ENCODE assay signal across 30 mouse cellular contexts in genomic region chr11:33736426-33736825, GRCm38 (mm10).
DNase-seq lines count a peak whose midpoint lies in the region; ATAC-seq lines count a peak whose summit lies in the region.
"Had no signal": no experiment of that assay in that cellular context is flagged by ENCODE, and none has a peak within 500 bp of the region (broad histone marks: within the 10 kb centered on the region; RNA-seq: fewer than 3 reads in every experiment).

No protein-coding gene starts in this region.

- no peak overlapping the region for H3K4me3 ChIP-seq in forebrain, embryonic 16.5 days (replicated peaks; ENCODE audit: low read length)
- H3K4me3 ChIP-seq in forebrain, embryonic 14.5 days (ENCODE audit: low read depth, low read length): no peak overlapping the region
- no peak overlapping the region for H3K4me3 ChIP-seq in heart, embryonic 10.5 days
- H3K4me3 ChIP-seq: embryonic facial prominence, embryonic 12.5 days; hindbrain, embryonic 12.5 days; kidney, embryonic 15.5 days; neural tube, embryonic 15.5 days had no signal

- no peak for DNase-seq in forebrain, embryonic 14.5 days (ENCODE audit: low spot score)
- DNase-seq in heart, adult 9 months (ENCODE audit: low spot score in 2 of 2): peak; percentile 18 to 65
- DNase-seq in heart, embryonic 10.5 days (ENCODE audit: low spot score): no peak
- DNase-seq in lung, postnatal 10 days: peak; percentile 35
- no peak for DNase-seq in lung, postnatal 4 days
- DNase-seq in skeletal muscle tissue, adult 2 months (ENCODE audit: low read depth, low spot score): peak; percentile 10
- DNase-seq in urinary bladder, postnatal 36 days (ENCODE audit: low spot score in 2 of 2): no peak
- DNase-seq: adrenal gland, postnatal 10 days; cerebellum, adult 11-12 months; cerebellum, adult 9-11 months; embryo, embryonic 11 days; gastrocnemius, postnatal 10 days; liver; midbrain, embryonic 14.5 days; retina, postnatal 1 day; right cerebral cortex, postnatal 14 days; spleen, adult 18-20 months; thymus, adult 18-20 months; thymus, postnatal 25 days had no signal

- H3K36me3 ChIP-seq in forebrain, embryonic 16.5 days (ENCODE audit: control insufficient read depth, insufficient read depth): no peaks in the 10 kb centered on the region
- H3K36me3 ChIP-seq in forebrain, embryonic 14.5 days (ENCODE audit: control insufficient read depth, insufficient read depth, low read length): no peaks in the 10 kb centered on the region
- no peaks in the 10 kb centered on the region for H3K36me3 ChIP-seq in heart, embryonic 10.5 days
- H3K36me3 ChIP-seq: embryonic facial prominence, embryonic 12.5 days; G1E; hindbrain, embryonic 12.5 days; kidney, embryonic 15.5 days; neural tube, embryonic 15.5 days had no signal

- H3K9ac ChIP-seq in forebrain, embryonic 16.5 days (replicated peaks; ENCODE audit: low read depth, low read length): no peak overlapping the region
- H3K9ac ChIP-seq in forebrain, embryonic 14.5 days (ENCODE audit: low read length): no peak overlapping the region
- H3K9ac ChIP-seq: embryonic facial prominence, embryonic 12.5 days; hindbrain, embryonic 12.5 days; kidney, embryonic 15.5 days; neural tube, embryonic 15.5 days had no signal

- peaks cover 13% of the 10 kb centered on the region for H3K4me1 ChIP-seq in forebrain, embryonic 16.5 days (replicated peaks; ENCODE audit: control insufficient read depth, insufficient read depth, low read length)
- 0 out of 2 replicates have a peak, but pooled peaks cover 2% of the 10 kb centered on the region for H3K4me1 ChIP-seq in forebrain, embryonic 14.5 days (ENCODE audit: control insufficient read depth, insufficient read depth, low read length)
- H3K4me1 ChIP-seq in heart, embryonic 10.5 days: no peaks in the 10 kb centered on the region
- H3K4me1 ChIP-seq: embryonic facial prominence, embryonic 12.5 days; hindbrain, embryonic 12.5 days; kidney, embryonic 15.5 days had no signal

- H3K9me3 ChIP-seq in forebrain, embryonic 16.5 days (ENCODE audit: control insufficient read depth, low read length): no peaks in the 10 kb centered on the region
- H3K9me3 ChIP-seq in forebrain, embryonic 14.5 days (replicated peaks; ENCODE audit: control insufficient read depth, low read length): no peaks in the 10 kb centered on the region
- H3K9me3 ChIP-seq in heart, embryonic 10.5 days: no peaks in the 10 kb centered on the region
- H3K9me3 ChIP-seq: embryonic facial prominence, embryonic 12.5 days; hindbrain, embryonic 12.5 days; kidney, embryonic 15.5 days; neural tube, embryonic 15.5 days had no signal

- H3K27ac ChIP-seq in forebrain, embryonic 16.5 days (ENCODE audit: low read length): no peak overlapping the region
- no peak overlapping the region for H3K27ac ChIP-seq in forebrain, embryonic 14.5 days (ENCODE audit: low read depth, low read length)
- H3K27ac ChIP-seq in heart, embryonic 10.5 days: no peak overlapping the region
- H3K27ac ChIP-seq: embryonic facial prominence, embryonic 12.5 days; hindbrain, embryonic 12.5 days; hindbrain, postnatal 0 days; kidney, embryonic 15.5 days; macrophage; neural tube, embryonic 15.5 days; stomach, postnatal 0 days had no signal

- peak; percentile 21; the same call in 1 of the 2 replicates for ATAC-seq in forebrain, embryonic 16.5 days
- ATAC-seq in forebrain, embryonic 14.5 days: no peak
- ATAC-seq: hindbrain, postnatal 0 days; intestine, postnatal 0 days; Patski had no signal

- H3K27me3 ChIP-seq in forebrain, embryonic 16.5 days (replicated peaks; ENCODE audit: control insufficient read depth, insufficient read depth, low read length): no peaks in the 10 kb centered on the region
- H3K27me3 ChIP-seq in forebrain, embryonic 14.5 days (replicated peaks; ENCODE audit: control insufficient read depth, insufficient read depth, low read length): no peaks in the 10 kb centered on the region
- H3K27me3 ChIP-seq in heart, embryonic 10.5 days (ENCODE audit: insufficient read depth, poor library complexity, severe bottlenecking): peaks cover 46% of the 10 kb centered on the region; the same call in 1 of the 2 replicates
- H3K27me3 ChIP-seq: Patski had no signal

- 32% methylated on average over 10 of the region's 10 CpGs for WGBS in forebrain, embryonic 16.5 days
- 52% methylated on average over 10 of the region's 10 CpGs for WGBS in forebrain, embryonic 14.5 days
- WGBS in heart, embryonic 10.5 days: 66% methylated on average over 10 of the region's 10 CpGs

- H3K4me2 ChIP-seq in forebrain, embryonic 16.5 days (ENCODE audit: low read length): no peak overlapping the region
- H3K4me2 ChIP-seq in forebrain, embryonic 14.5 days (ENCODE audit: low read length): no peak overlapping the region
- H3K4me2 ChIP-seq: embryonic facial prominence, embryonic 12.5 days; hindbrain, embryonic 12.5 days; kidney, embryonic 15.5 days; neural tube, embryonic 15.5 days had no signal

Comparison
In these comparisons a context has a peak if more than half of its experiments do, and no peak if none do; other contexts are left out.
1. DNase-seq: peak in heart, adult 9 months (2 of 2), lung, postnatal 10 days (single experiment) and skeletal muscle tissue, adult 2 months (single experiment); none in forebrain, embryonic 14.5 days (single experiment), heart, embryonic 10.5 days (single experiment), lung, postnatal 4 days (0 of 2) and urinary bladder, postnatal 36 days (0 of 2).